Mouse (Mus musculus) liver, embryonic 16.5 days (tissue): ENCODE measurements around the gene Syne2. TPM values are rescaled to one million over a fixed set of nuclear protein-coding genes. Genes with fewer than 3 reads are reported as not detected.
A peak's percentile ranks its signal among the peaks of the same experiment; 100 is the strongest.

ENCODE experiments used
- ATAC-seq: fragments of 200-750 bp; cut with Nextera tagmentation; 2 replicates; pipeline ENCODE4 v1.8.0; 2017; ENCODE audit warnings: low read depth, mild to moderate bottlenecking, moderate number of reproducible peaks, moderate library complexity
- H3K27ac ChIP-seq: fragments of 300-500 bp; sonication (generic); 2 replicates; pipeline ENCODE4 v1.5.1; 2014; ENCODE audit warnings: mild to moderate bottlenecking, low read length
- H3K27me3 ChIP-seq: fragments of 300-500 bp; sonication (generic); 2 replicates; pipeline ENCODE4 v1.6.1; 2014; ENCODE audit warnings: low read depth, low read length, mixed read lengths; ENCODE audit not compliant: control insufficient read depth, insufficient read depth
- H3K36me3 ChIP-seq: fragments of 300-500 bp; sonication (generic); 2 replicates; pipeline ENCODE4 v1.6.1; 2014; ENCODE audit warnings: mild to moderate bottlenecking; ENCODE audit not compliant: control insufficient read depth, insufficient read depth
- H3K4me1 ChIP-seq: fragments of 300-500 bp; sonication (generic); 2 replicates; pipeline ENCODE4 v1.6.1; 2014; ENCODE audit warnings: low read depth, low read length, mixed read lengths; ENCODE audit not compliant: control insufficient read depth
- H3K4me2 ChIP-seq: fragments of 300-500 bp; sonication (generic); 2 replicates; pipeline ENCODE4 v1.6.1; 2014; ENCODE audit warnings: low read depth, low read length, mixed read lengths
- H3K4me3 ChIP-seq: fragments of 300-500 bp; sonication (generic); 2 replicates; pipeline ENCODE4 v1.5.1; 2014; ENCODE audit warnings: low read depth, mild to moderate bottlenecking, low read length
- H3K9ac ChIP-seq: fragments of 300-500 bp; sonication (generic); 2 replicates; pipeline ENCODE4 v1.6.1; 2014; ENCODE audit warnings: low read depth, low read length
- H3K9me3 ChIP-seq: fragments of 300-500 bp; sonication (generic); replicated peaks from 2 replicates; pipeline ENCODE4 v1.6.1; 2016; ENCODE audit warnings: low read length; ENCODE audit not compliant: control insufficient read depth
- WGBS: fragments of 180-500 bp; shearing (Covaris S2); extraction: QIAGEN DNeasy Blood & Tissue Kit; methylation state at CpG from one replicate; pipeline ENCODE4 v1.1.7; 2014; ENCODE audit not compliant: insufficient replicate concordance; 5-methylcytosine and 5-hydroxymethylcytosine counted together
- polyA plus RNA-seq: library from polyadenylated mRNA; unstranded; fragments of >200 nt; fragmentation: Nextera tagmentation; extraction: Ambion mirVana; gene quantifications from 2 replicates; pipeline ENCODE4 v1.2.1, GENCODE M21; 2015

Gene Syne2
- polyA plus RNA-seq, 1 experiment from 2014 or later: 6.1 TPM

DNA sequence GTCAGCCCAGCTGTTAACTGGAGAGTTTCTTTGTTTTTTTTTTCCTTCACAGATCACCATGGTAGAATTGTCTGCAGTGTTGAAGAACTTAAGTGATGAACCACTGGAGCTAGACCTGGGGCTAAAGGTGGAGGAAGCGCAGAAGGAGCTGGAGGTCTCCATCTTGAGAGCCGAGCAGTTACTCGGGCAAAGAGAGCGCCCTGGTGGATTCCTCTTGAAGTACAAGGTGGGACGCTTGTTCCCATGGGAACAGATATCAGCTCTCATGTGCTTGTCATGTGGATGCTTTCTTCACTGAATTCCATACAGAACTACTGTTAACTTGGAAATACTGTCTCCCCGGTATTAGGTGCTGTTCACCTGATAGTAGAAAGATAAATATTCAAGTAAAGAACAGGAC is 101.0 kb downstream of the Syne2 start:
- Histone ChIP-seq H3K36me3 (no peaks in the 10 kb centered on the region), H3K4me2 (no peak overlapping the region), H3K4me3 (no peak overlapping the region), H3K9ac (no peak overlapping the region), H3K4me1 (no peaks in the 10 kb centered on the region), H3K9me3 (no peaks in the 10 kb centered on the region), H3K27ac (no peak overlapping the region), H3K27me3 (no peaks in the 10 kb centered on the region)
- 54% methylated on average over 6 of the region's 6 CpGs for WGBS
- no peak for ATAC-seq

DNA sequence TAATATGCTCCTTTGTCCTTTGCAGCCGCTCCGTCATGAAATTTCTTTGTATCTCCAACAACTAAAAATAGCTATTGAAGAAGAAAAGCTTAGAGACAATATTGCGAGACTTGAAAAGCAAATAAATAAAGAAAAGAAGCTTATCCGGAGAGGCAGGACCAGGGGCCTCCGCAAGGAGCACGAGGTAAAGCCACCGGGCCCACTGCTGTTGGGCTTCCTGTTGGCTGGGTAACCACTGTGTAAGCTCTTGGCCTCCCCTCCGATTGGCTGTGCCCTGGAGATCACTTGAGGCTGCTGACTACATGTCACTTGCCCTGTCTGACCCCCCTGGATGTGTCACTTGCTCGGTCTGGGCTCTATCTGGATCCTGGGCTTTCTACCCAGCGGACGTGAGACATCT is 105.0 kb downstream of the Syne2 start:
- Histone ChIP-seq H3K4me1 (no peaks in the 10 kb centered on the region), H3K9ac (no peak overlapping the region), H3K27ac (no peak overlapping the region), H3K4me2 (no peak overlapping the region), H3K36me3 (no peaks in the 10 kb centered on the region), H3K9me3 (no peaks in the 10 kb centered on the region), H3K4me3 (no peak overlapping the region), H3K27me3 (no peaks in the 10 kb centered on the region)
- ATAC-seq: peak; percentile 37; the same call in 1 of the 2 replicates
- WGBS: 66% methylated on average over 11 of the region's 11 CpGs

DNA sequence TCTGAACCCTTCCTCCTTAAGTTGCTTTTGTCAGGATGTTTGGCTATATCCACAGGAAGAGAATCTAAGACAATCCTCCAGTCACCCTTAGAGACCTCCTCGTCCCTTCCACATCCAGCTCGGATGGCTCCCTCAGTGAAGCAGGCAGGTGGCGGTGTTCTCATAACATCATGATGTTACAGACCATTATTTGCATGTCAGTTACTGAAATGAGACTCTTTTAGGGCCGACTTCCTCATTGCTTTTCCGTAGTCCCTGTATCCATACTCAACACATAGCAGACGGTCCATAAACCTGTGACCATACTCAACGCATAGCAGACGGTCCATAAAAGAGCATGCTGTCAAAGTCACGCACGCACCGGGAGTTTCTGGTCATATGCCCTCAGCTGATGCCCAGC is 106.9 kb downstream of the Syne2 start:
- Histone ChIP-seq H3K27me3 (no peaks in the 10 kb centered on the region), H3K4me2 (no peak overlapping the region), H3K4me1 (no peaks in the 10 kb centered on the region), H3K9ac (no peak overlapping the region), H3K4me3 (no peak overlapping the region), H3K27ac (no peak overlapping the region), H3K9me3 (no peaks in the 10 kb centered on the region), H3K36me3 (no peaks in the 10 kb centered on the region)
- 74% methylated on average over 11 of the region's 11 CpGs for WGBS
- no peak for ATAC-seq

DNA sequence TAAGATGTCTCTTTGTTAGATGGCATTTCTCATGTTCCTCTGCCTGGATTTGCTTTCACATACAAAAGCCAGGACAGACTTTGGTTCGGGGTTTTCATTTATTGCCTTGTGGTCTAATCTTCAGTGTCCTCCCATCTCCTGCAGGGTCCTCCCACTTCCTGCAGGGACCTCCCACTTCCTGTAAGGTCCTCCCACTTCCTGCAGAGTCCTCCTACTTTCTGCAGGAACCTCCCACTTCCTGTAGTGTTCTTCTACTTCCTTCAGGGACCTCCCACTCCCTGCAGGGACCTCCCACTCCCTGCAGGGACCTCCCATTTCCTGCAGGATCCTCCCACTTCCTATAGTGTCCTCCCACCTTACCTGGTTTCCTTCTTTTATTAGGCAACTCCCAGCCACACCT is 109.7 kb downstream of the Syne2 start:
- no peak overlapping the region for H3K4me2 ChIP-seq
- WGBS: 9% methylated on average over 1 of the region's 1 CpGs
- no peak overlapping the region for H3K4me3 ChIP-seq
- H3K36me3 ChIP-seq: no peaks in the 10 kb centered on the region
- no peaks in the 10 kb centered on the region for H3K9me3 ChIP-seq
- no peaks in the 10 kb centered on the region for H3K4me1 ChIP-seq
- H3K27ac ChIP-seq: no peak overlapping the region
- no peak overlapping the region for H3K9ac ChIP-seq
- no peak for ATAC-seq
- no peaks in the 10 kb centered on the region for H3K27me3 ChIP-seq

DNA sequence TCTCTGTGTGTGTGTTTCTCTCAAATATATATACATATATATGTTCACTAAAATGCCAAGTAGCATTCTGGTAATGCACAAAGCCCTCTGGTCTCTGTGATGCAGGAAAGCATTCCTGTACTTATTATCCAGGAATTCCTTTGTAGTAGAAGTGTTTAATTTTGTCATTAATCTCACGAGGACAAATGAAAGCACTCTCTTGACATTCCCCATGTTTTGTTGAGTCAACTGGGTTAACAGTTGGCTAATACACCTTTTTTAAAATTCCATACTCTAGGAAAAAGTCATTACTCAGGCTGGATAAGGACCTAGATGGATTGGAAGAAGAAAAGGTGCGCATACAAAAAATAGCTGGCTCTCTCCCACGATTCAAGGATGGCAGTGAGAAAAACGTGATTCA is 115.6 kb downstream of the Syne2 start:
- no peaks in the 10 kb centered on the region for H3K27me3 ChIP-seq
- H3K4me3 ChIP-seq: no peak overlapping the region
- H3K9me3 ChIP-seq: no peaks in the 10 kb centered on the region
- ATAC-seq: no peak
- H3K9ac ChIP-seq: no peak overlapping the region
- no peak overlapping the region for H3K4me2 ChIP-seq
- WGBS: 61% methylated on average over 4 of the region's 4 CpGs
- H3K36me3 ChIP-seq: no peaks in the 10 kb centered on the region
- no peaks in the 10 kb centered on the region for H3K4me1 ChIP-seq
- no peak overlapping the region for H3K27ac ChIP-seq

DNA sequence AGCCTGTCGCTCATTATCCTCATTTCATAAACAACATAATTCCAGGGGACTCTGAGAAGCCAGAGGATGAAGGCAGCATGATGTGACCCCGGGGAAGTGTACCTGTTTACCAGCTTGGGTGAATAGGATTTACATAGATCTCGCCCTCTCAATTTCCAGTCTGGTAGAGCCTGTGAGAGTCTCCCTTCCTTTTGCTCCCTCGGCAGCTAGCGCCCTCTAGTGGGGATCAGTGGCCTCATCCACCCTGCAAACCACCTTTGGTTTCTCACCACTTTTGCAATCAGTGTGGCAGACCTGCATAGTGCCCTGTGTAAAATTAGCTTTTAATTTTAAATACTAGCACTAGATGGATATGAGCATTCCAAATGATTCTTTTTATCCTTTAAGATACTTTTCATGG is 133.4 kb downstream of the Syne2 start:
- Histone ChIP-seq H3K4me1 (no peaks in the 10 kb centered on the region), H3K36me3 (no peaks in the 10 kb centered on the region), H3K9ac (no peak overlapping the region), H3K27ac (no peak overlapping the region), H3K27me3 (no peaks in the 10 kb centered on the region), H3K4me3 (no peak overlapping the region), H3K9me3 (no peaks in the 10 kb centered on the region), H3K4me2 (no peak overlapping the region)
- 37% methylated on average over 5 of the region's 5 CpGs for WGBS
- ATAC-seq: no peak

DNA sequence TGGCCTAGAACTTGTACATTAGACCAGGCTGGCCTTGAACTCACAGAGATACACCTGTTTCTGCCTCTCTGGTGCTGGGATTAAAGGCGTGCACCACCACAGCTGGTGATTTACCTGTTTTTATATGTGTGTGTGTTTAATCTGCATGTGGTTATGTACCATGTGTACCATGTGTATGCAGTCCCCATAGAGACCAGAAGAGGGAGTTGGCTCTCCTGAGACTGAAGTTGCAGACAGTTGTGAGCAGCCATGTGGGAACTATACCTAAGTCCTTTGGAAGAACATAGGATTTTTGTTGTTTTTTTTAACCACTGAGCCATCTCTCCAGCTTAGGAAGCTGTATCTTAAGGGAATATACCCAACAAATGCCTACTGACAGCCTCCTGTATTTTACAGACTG is 134.1 kb downstream of the Syne2 start:
- H3K27me3 ChIP-seq: no peaks in the 10 kb centered on the region
- no peak overlapping the region for H3K4me2 ChIP-seq
- no peak overlapping the region for H3K9ac ChIP-seq
- no peaks in the 10 kb centered on the region for H3K4me1 ChIP-seq
- no peaks in the 10 kb centered on the region for H3K36me3 ChIP-seq
- no peak for ATAC-seq
- no peaks in the 10 kb centered on the region for H3K9me3 ChIP-seq
- H3K27ac ChIP-seq: no peak overlapping the region
- H3K4me3 ChIP-seq: no peak overlapping the region
- 77% methylated on average over 1 of the region's 1 CpGs for WGBS

DNA sequence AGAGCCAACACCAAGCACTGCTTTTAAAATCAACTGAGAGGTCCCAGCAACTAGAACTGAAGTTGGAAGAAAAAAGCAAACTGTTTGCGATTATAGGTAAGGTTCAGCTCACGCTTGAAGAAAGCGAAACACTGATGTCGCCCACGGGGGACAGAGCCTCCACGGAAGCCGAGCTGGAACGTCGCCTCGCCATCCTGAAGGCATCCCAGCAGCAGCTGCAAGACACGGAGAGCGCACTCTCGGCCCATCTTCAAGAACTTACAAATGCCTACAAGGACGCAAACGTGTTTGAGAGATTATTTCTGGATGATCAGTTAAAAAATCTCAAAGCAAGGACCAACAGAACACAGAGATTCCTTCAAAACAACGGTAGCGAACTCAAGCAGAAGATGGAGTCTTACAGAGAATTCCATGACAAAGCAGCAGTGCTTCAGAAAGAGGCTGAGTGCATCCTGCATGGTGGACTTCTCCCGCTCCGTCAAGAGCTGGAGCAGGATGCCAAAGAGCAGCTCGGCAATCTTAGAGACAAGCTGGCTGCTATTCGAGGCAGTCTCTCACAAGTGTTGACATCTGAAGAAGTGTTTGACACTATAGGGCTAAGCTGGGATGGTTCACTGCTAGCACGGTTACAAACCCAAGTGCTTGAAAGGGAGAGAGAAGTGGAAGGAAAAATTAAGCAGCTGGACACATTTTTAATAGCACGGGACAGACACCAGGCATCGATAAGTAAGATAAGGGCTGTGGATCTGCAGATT is 148.7 kb downstream of the Syne2 start:
- Histone ChIP-seq H3K4me2 (no peak overlapping the region), H3K27me3 (no peaks in the 10 kb centered on the region), H3K4me1 (no peaks in the 10 kb centered on the region), H3K36me3 (no peaks in the 10 kb centered on the region), H3K4me3 (no peak overlapping the region), H3K9me3 (no peaks in the 10 kb centered on the region), H3K9ac (no peak overlapping the region), H3K27ac (no peak overlapping the region)
- no peak for ATAC-seq
- WGBS: 79% methylated on average over 24 of the region's 24 CpGs

DNA sequence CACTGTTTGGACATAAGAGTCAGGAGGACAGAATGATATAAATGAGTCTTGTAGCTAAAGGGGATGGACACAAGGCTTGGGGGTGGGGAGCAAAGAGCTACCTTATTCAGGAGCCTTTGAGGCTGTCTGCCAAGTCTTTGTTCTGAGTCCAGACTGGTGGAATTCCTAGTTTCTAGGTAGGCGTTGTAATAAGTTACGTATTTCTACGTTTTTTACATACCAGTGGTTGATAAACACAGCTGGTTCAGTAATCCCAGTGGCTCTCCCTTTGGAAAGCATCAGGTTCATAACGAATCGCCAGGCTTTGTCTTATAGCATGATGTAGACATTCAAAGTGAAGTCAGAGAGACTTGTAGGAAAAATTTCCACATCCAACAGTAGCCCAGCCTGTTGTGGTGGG is 161.1 kb downstream of the Syne2 start:
- H3K4me2 ChIP-seq: no peak overlapping the region
- no peaks in the 10 kb centered on the region for H3K36me3 ChIP-seq
- H3K4me1 ChIP-seq: no peaks in the 10 kb centered on the region
- no peak overlapping the region for H3K9ac ChIP-seq
- H3K9me3 ChIP-seq: no peaks in the 10 kb centered on the region
- H3K27me3 ChIP-seq: no peaks in the 10 kb centered on the region
- no peak overlapping the region for H3K27ac ChIP-seq
- no peak for ATAC-seq
- WGBS: 72% methylated on average over 5 of the region's 5 CpGs
- no peak overlapping the region for H3K4me3 ChIP-seq
